Mouse (Mus musculus): ENCODE data around the gene Fads2.

DNA sequence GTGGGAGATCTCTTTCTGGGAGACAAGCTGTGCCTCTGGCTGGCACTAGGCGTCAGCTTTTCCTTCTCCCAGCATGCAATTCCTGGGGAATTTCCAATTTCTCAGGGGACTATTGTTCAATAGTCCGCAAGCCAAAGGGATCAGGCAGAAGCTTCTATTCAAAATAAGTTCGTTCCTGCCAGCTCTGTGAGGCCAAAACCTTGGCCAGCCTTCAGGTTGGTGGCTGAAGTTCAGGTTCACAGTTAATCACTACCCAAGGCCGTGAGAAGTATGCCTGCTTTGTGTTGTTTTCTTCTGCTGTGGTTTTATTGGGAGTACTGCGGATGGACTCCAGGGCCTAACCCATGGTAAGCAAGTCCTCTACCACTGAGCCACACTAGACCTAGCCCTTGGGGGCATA, 30.4 kb downstream of the Fads2 start:
- TF ChIP-seq CHD2 (IDR thresholded peaks at IDR 0.05; ENCODE audit: low read length) (no peak), POLR2A (IDR thresholded peaks at IDR 0.05; ENCODE audit: control insufficient read depth in 1 of 2, insufficient read depth in 1 of 2, low read depth in 1 of 2, low read length in 2 of 2, poor library complexity in 1 of 2) (no peak), ZC3H11A (IDR thresholded peaks at IDR 0.05; ENCODE audit: low read depth, low read length) (no peak), KAT2A (conservative IDR thresholded peaks at IDR 0.05; ENCODE audit: low read depth, low read length) (no peak), RAD21 (IDR thresholded peaks at IDR 0.05; ENCODE audit: low read depth, low read length) (no peak), ZNF384 (IDR thresholded peaks at IDR 0.05; ENCODE audit: low read depth, low read length) (no peak), CTCF (IDR thresholded peaks at IDR 0.05 in 2 of 3, conservative IDR thresholded peaks at IDR 0.05 in 1 of 3; ENCODE audit: control insufficient read depth in 1 of 3, insufficient read depth in 1 of 3, low read depth in 2 of 3, low read length in 3 of 3, poor library complexity in 1 of 3, severe bottlenecking in 1 of 3) (no peak), GATA1 (IDR thresholded peaks at IDR 0.05; ENCODE audit: low read depth, low read length) (no peak), ZMIZ1 (IDR thresholded peaks at IDR 0.05; ENCODE audit: low read depth, low read length) (no peak), ZKSCAN1 (IDR thresholded peaks at IDR 0.05; ENCODE audit: low read depth, low read length) (no peak)
